Mouse (Mus musculus) kidney, adult 2 months (tissue): ENCODE data around the gene Bach1.

ENCODE experiments used
- CTCF ChIP-seq: fragments of 200-500 bp; conservative IDR thresholded peaks from 2 replicates; pipeline ENCODE4 v1.5.1; 2011; ENCODE audit warnings: low read depth, mild to moderate bottlenecking, control low read depth, low read length, moderate library complexity, mixed read lengths; ENCODE audit not compliant: insufficient read depth, insufficient read length
- POLR2A ChIP-seq: fragments of 200-500 bp; IDR thresholded peaks from one replicate; pipeline ENCODE4 v1.6.1; 2011; ENCODE audit warnings: low read depth, low read length, control low read depth

DNA sequence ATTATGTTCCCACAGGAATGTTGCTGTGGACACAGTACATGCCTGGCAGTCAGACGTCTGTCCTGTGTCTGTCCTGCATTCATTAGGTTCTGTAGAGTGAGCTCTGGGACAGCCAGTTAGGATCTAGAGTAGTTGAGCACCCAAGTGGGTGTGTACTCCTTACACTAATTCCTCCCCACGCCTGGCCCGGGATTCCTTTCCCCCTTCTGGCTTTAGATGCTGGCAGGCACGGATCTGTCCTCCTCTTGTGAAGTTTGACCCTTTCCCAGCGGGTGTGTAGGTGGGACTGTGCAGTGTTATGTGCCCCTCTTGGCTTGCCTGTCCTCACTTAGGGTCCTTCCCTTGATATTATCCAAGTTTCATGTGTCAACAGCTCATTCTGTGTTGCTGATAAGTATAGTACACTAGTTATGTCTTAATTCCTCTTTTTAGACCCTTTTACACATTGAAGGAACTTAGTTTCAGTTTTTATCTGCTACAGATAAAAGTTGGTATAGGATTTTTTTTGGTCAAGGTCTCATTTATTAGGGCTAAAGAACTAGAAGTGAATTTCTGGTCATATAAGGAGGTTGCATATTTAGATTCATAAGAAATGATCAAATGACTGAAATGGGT is 18.4 kb downstream of the Bach1 start:
- no peak for TF ChIP-seq POLR2A
- no peak for TF ChIP-seq CTCF
